Mouse (Mus musculus) forebrain, postnatal 0 days (tissue): ENCODE measurements at regions not wholly inside any gene's neighbourhood (a gene's known extent, or its start where the extent isn't known, plus 50 kb on each side); places are given as distances from the start of the nearest gene placed in this dataset.

Experiments used
- ATAC-seq: fragments of 200-750 bp; cut with Nextera tagmentation; 2 replicates; pipeline ENCODE4 v1.8.0; 2017; ENCODE audit warnings: mild to moderate bottlenecking, moderate library complexity
- DNase-seq: peaks from one replicate; pipeline ENCODE4 v3.0.0-alpha.2; 2015
- H3K27ac ChIP-seq: fragments of 300-500 bp; sonication (generic); 2 replicates; pipeline ENCODE4 v1.5.1; 2014; ENCODE audit warnings: low read depth, mild to moderate bottlenecking, antibody characterized with exemption, low read length, moderate library complexity, mixed read lengths
- H3K27me3 ChIP-seq: fragments of 300-500 bp; sonication (generic); 2 replicates; pipeline ENCODE4 v1.6.1; 2014; ENCODE audit warnings: mild to moderate bottlenecking, low read length, mixed read lengths; ENCODE audit not compliant: insufficient read depth
- H3K36me3 ChIP-seq: fragments of 300-500 bp; sonication (generic); 2 replicates; pipeline ENCODE4 v1.6.1; 2014; ENCODE audit warnings: mild to moderate bottlenecking, moderate library complexity; ENCODE audit not compliant: insufficient read depth
- H3K4me1 ChIP-seq: fragments of 300-500 bp; sonication (generic); 2 replicates; pipeline ENCODE4 v1.6.1; 2014; ENCODE audit warnings: antibody characterized with exemption; ENCODE audit not compliant: insufficient read depth
- H3K4me2 ChIP-seq: fragments of 300-500 bp; sonication (generic); 2 replicates; pipeline ENCODE4 v1.6.1; 2014; ENCODE audit warnings: low read depth, mild to moderate bottlenecking, moderate library complexity
- H3K4me3 ChIP-seq: fragments of 300-500 bp; sonication (generic); 2 replicates; pipeline ENCODE4 v1.5.1; 2014; ENCODE audit warnings: low read depth, low read length, mixed read lengths
- H3K9ac ChIP-seq: fragments of 300-500 bp; sonication (generic); 2 replicates; pipeline ENCODE4 v1.6.1; 2014; ENCODE audit warnings: mild to moderate bottlenecking
- H3K9me3 ChIP-seq: fragments of 300-500 bp; sonication (generic); 2 replicates; pipeline ENCODE4 v1.6.1; 2016; ENCODE audit warnings: low read length
- CTCF ChIP-seq: sonication (generic); IDR thresholded peaks from 2 replicates; pipeline ENCODE4 v1.5.1; 2016; ENCODE audit warnings: antibody characterized with exemption, control low read depth, low read depth
- WGBS: fragments of 180-500 bp; shearing (Covaris S2); extraction: QIAGEN DNeasy Blood & Tissue Kit; methylation state at CpG from one replicate; pipeline ENCODE4 v1.1.7; 2014; 5-methylcytosine and 5-hydroxymethylcytosine counted together

DNA sequence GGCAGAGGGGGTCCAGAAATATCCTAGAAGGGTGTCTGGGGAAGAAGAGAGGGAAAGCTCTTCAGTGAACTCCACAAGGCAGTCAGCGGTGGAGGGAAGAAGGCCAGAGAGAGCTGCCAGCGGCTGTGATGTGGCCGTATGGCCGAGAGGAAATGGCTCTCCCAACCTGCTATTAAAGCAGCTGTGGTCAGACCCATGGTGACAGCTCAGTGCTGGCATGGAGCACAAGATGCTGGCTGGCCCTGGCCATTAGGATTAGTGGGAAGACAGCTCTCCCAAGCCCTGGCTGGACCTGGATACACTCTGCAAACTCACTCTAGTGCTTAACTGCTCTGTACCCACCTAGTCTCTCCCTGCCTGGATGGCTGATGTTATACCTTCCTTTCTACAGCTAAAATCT is 223.1 kb upstream of the Hes1 start:
- ATAC-seq (no peak), DNase-seq (no peak)

DNA sequence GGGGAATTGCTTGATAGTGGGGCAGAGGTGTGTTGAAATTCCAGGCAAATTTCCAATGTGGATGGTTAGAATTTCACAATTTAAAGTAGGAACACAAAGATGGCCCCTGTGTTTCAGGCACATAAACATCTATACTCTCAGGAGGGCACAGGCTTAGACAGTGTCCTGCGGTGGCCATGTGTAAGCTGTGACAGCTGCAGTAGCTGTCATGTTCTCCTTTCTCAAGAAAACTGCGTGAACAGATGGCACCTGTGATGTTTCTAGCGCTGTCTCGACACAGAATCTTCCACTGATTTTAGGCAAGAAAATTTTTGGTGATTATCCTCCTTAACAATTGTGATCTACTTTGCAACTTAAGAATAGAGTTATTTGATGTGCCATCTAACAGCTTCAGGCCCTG is 222.1 kb upstream of the Hes1 start:
- H3K9me3 ChIP-seq = no peaks in the 10 kb centered on the region

More for the DNA sequence above, 223.1 kb upstream of the Hes1 start:
- Histone ChIP-seq H3K4me1 (peaks cover 15% of the 10 kb centered on the region; the same call in 1 of the 2 replicates), H3K4me2 (no peak overlapping the region), H3K9ac (no peak overlapping the region), H3K27ac (no peak overlapping the region), H3K9me3 (no peaks in the 10 kb centered on the region), H3K4me3 (no peak overlapping the region), H3K27me3 (no peaks in the 10 kb centered on the region), H3K36me3 (no peaks in the 10 kb centered on the region)
- 71% methylated on average over 4 of the region's 4 CpGs for WGBS
- TF ChIP-seq CTCF = no peak

DNA sequence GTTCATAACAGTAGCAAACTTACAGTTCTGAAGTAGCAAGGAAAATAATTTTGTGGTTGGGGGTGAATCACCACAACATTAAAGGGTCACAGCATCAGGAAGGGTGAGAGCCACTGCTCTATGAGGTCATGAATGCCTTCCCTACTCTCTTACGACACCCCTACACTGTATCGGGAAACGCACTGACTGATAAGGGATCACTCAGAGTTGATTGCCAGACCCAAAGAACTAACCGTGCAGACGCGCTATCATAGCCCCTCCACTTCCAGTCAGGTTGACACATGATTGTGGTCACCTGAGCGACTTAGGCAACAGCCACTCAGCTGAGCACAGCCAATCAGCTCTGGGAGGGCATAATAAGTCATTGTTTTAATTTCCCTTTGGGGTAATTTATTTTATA is 220.7 kb upstream of the Hes1 start:
- Histone ChIP-seq H3K27me3 (no peaks in the 10 kb centered on the region), H3K36me3 (no peaks in the 10 kb centered on the region), H3K4me1 (0 out of 2 replicates have a peak, but pooled peaks cover 6% of the 10 kb centered on the region), H3K4me3 (no peak overlapping the region), H3K9me3 (no peaks in the 10 kb centered on the region), H3K27ac (no peak overlapping the region), H3K9ac (no peak overlapping the region), H3K4me2 (no peak overlapping the region)
- DNase-seq = no peak
- TF ChIP-seq CTCF = no peak
- WGBS = 86% methylated on average over 7 of the region's 7 CpGs
- no peak for ATAC-seq

More for the DNA sequence above, 222.1 kb upstream of the Hes1 start:
- Histone ChIP-seq H3K9ac (no peak overlapping the region), H3K4me1 (peaks cover 11% of the 10 kb centered on the region; the same call in 1 of the 2 replicates), H3K4me3 (no peak overlapping the region), H3K36me3 (no peaks in the 10 kb centered on the region), H3K27ac (no peak overlapping the region), H3K4me2 (no peak overlapping the region), H3K27me3 (no peaks in the 10 kb centered on the region)
- WGBS = 87% methylated on average over 4 of the region's 4 CpGs
- TF ChIP-seq CTCF = no peak
- DNase-seq (no peak), ATAC-seq (no peak)

DNA sequence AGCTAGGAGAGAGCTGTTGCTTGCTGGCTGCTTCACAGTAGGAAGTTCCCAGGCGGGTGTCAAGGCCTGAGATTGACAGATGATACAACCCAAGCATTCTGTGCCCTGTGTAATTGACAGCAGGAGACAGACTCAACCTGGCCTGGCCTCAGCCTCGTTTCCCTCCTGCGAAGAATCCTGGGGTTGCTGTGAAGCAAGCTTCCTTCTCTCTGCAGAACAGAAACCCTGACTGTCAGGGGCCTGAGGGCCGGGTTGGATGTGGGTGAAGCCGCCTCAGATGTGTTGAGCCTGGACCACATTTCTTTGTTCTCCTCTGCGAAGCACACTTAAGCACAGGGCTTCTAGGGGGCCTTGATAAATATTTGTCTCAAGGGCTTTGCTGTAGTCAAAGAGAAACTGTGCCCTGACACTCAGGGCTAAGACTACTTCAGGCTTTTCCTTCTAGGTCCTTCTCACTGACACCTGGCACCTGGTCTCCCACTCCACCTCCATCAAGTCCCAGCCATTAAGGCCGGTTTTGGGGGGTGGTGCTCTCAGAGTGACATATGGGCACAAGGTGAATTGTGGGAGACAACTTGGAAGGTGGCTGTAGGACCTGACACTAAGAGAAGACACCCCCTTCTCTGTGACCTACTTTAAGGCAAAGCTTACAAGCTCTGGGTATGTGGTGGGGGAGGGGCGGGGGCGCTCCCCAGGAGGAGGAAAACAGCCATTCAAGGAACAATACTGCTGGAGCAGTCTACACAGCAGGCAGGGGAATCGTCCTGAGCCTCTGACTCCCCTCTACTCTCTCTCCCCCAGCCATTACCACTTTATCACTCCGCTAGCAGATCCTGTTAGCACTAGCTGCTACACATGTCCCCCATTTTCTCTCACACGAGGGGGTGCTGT is 219.2 kb upstream of the Hes1 start:
- no peaks in the 10 kb centered on the region for H3K27me3 ChIP-seq
- H3K9ac ChIP-seq = no peak overlapping the region
- ATAC-seq (no peak), DNase-seq (no peak)
- no peak for TF ChIP-seq CTCF
- 31% methylated on average over 11 of the region's 12 CpGs for WGBS
- no peaks in the 10 kb centered on the region for H3K4me1 ChIP-seq
- H3K4me3 ChIP-seq = no peak overlapping the region
- no peak overlapping the region for H3K4me2 ChIP-seq
- no peak overlapping the region for H3K27ac ChIP-seq
- H3K9me3 ChIP-seq = no peaks in the 10 kb centered on the region
- no peaks in the 10 kb centered on the region for H3K36me3 ChIP-seq

DNA sequence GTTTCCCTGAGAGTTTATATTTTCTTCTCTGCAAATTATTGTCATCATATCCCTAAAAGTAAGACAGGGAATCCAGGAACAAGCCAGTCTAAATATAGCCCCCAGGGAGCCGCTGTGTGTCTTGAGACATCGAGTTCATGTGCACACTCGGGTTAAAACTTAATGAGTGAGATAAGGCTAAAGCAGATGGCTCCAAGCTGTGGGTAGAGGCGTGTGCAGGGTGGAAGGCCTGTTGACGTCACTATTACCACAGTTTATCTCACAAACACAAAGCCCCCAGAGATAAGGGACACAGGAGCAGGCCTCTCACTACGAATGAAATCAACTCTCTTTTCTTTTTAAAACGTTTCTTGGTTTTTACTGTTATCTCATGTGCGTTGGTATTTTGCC is 218.6 kb upstream of the Hes1 start:
- Histone ChIP-seq H3K4me2 (no peak overlapping the region), H3K27ac (no peak overlapping the region), H3K9ac (no peak overlapping the region), H3K36me3 (no peaks in the 10 kb centered on the region), H3K4me3 (no peak overlapping the region), H3K4me1 (no peaks in the 10 kb centered on the region), H3K9me3 (no peaks in the 10 kb centered on the region), H3K27me3 (no peaks in the 10 kb centered on the region)
- DNase-seq (no peak), ATAC-seq (no peak)
- 54% methylated on average over 8 of the region's 8 CpGs for WGBS
- TF ChIP-seq CTCF = no peak

DNA sequence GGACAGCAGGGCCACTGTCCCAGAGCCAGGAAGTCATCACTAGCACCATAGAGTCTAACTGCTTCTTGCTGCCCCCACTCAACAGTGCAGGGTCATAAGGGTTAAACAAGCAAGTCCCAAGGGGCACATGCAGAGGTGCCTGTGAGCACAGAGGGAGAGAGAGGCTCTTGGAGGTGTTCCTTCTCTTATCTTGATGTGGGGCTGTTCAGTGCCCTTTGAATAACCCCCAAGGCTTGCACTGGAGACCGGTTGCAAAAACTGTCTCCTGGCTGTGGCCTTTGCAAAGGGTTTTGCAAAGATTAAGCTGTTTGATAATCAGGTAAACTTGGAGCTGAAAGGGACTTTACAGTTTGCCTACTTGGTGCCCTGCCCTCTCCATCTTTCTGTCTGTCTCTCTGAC is 217.1 kb upstream of the Hes1 start:
- Histone ChIP-seq H3K4me2 (no peak overlapping the region), H3K9me3 (no peaks in the 10 kb centered on the region), H3K4me3 (no peak overlapping the region), H3K36me3 (no peaks in the 10 kb centered on the region), H3K27ac (no peak overlapping the region), H3K9ac (no peak overlapping the region), H3K4me1 (no peaks in the 10 kb centered on the region), H3K27me3 (no peaks in the 10 kb centered on the region)
- ATAC-seq (no peak), DNase-seq (no peak)
- TF ChIP-seq CTCF = no peak
- WGBS = 48% methylated on average over 1 of the region's 1 CpGs

DNA sequence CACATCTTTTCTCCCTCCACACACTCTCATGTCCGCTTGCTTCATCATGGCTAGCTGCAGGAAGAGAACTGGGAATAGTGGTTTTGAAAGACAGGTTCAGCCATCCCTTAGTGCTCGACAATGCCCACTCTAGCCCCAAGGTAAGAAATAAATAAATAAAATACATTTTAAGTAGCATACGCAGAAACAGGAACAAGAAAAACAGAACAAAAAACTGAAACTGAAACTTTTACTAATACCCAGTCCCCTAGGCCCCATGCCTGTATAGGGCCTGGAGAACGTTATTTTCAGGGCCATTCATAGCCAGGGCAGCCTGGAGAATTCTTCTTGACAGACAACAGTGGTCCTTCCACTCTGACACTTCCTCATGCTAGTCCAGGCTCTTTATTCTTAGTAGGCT is 216.4 kb upstream of the Hes1 start:
- H3K27me3 ChIP-seq = no peaks in the 10 kb centered on the region
- H3K9me3 ChIP-seq = no peaks in the 10 kb centered on the region
- no peak for TF ChIP-seq CTCF
- DNase-seq (no peak), ATAC-seq (no peak)
- H3K4me1 ChIP-seq = no peaks in the 10 kb centered on the region
- no peak overlapping the region for H3K4me3 ChIP-seq
- 79% methylated on average over 4 of the region's 4 CpGs for WGBS
- no peak overlapping the region for H3K27ac ChIP-seq
- H3K4me2 ChIP-seq = no peak overlapping the region
- H3K9ac ChIP-seq = no peak overlapping the region
- H3K36me3 ChIP-seq = no peaks in the 10 kb centered on the region
